Mouse (Mus musculus): ENCODE data around the gene Mindy4.

Gene Mindy4

DNA sequence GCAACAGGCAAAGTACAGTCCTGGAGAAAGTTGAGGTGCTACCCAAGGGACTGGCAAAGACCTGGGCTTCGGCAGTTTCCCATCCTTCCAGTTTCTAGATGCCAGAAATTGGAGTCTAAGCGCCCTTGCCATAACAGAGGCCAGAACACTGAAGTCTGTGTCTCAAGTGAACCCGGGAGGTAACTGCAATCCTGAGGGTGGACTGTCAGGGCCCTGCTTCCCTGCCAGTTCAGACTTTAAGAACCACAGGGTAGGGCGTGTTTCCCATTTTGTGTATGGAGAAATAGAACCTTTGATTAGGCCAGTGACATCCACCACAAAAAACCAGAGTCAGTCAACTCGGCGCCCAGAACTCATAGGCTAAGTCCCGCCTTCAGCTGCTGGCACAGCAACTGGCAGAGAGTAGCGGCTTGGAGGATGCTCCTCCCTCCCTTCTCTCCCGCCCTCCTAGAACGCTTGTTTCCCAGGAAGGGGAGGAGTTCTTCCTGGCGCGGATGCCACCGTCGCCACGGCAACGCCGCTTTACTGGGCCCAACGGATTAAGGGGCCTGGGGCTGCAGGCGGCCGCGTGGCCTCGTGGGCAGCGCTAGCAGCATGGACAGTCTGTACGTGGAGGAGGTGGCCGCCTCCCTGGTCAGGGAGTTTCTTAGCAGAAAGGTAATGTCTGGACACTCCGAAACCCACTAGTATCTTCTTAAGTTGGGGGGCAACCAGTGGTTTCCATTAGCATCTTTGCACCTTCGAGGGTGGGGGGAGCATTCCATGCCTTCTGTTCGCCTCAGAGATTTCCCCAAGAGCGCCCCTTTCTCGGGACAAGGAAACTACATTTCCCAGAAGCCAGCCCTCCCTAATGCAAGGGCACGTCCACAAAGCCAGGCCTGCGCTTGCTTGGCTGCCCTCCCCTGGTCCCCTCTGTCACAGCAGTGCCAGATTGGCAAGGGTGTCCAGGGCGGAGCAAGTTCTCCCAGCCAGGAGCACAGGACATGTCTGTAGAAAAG is at the start of gene Mindy4:
Gene Mindy4, plus strand, starts transcription at position 471 of the 998 bp plus-strand sequence.
- Histone ChIP-seq H3K9me3 (ENCODE audit: low read length) (no peaks in the 10 kb centered on the region), H3K4me1 (replicated peaks; ENCODE audit: low read depth, low read length) (peaks cover 15% of the 10 kb centered on the region), H3K36me3 (ENCODE audit: insufficient read depth, low read length) (no peaks in the 10 kb centered on the region), H3K4me3 (replicated peaks; ENCODE audit: low read length) (peak within 1 kb of the TSS; percentile 73), H3K27me3 (ENCODE audit: insufficient read depth, low read length) (no peaks in the 10 kb centered on the region)
- TF ChIP-seq POU5F1 (IDR thresholded peaks at IDR 0.05; ENCODE audit: borderline replicate concordance, low read length) = no peak
- no peak for TF ChIP-seq NANOG (IDR thresholded peaks at IDR 0.05; ENCODE audit: borderline replicate concordance, low read length)
- no peak for TF ChIP-seq CTCF (conservative IDR thresholded peaks at IDR 0.05; ENCODE audit: low read length)

DNA sequence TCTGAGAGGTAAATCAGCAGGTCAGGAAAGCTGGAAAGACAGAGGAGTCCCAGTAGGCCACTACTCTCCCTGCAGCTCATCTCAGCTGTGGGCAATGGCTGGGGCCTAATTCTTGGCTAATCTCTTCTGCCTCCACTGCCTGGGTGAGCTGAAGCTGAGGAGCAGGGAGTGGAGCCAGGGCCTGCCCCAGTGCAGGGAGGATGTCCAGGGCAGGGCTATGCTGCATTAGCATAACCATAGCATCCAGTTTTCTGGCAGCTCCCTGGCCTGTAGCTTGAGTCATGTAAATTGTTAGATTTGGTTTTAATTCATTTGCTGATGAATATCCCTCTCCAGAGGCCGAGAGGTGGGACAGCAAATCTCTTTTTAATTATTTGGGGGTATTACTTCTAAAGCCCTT is 43.9 kb upstream of the Mindy4 start:
- Histone ChIP-seq H3K27me3 (ENCODE audit: insufficient read depth, low read length) (0 out of 2 replicates have a peak, but pooled peaks cover 1% of the 10 kb centered on the region), H3K9me3 (ENCODE audit: low read length) (no peaks in the 10 kb centered on the region; the same call in 1 of the 2 replicates), H3K4me3 (replicated peaks; ENCODE audit: low read length) (no peak overlapping the region), H3K36me3 (ENCODE audit: insufficient read depth, low read length) (no peaks in the 10 kb centered on the region), H3K4me1 (replicated peaks; ENCODE audit: low read depth, low read length) (peaks cover 53% of the 10 kb centered on the region)
- no peak for TF ChIP-seq CTCF (conservative IDR thresholded peaks at IDR 0.05; ENCODE audit: low read length)
- peak; percentile 42; the same call in 1 of the 2 replicates for TF ChIP-seq POU5F1 (IDR thresholded peaks at IDR 0.05; ENCODE audit: borderline replicate concordance, low read length)

DNA sequence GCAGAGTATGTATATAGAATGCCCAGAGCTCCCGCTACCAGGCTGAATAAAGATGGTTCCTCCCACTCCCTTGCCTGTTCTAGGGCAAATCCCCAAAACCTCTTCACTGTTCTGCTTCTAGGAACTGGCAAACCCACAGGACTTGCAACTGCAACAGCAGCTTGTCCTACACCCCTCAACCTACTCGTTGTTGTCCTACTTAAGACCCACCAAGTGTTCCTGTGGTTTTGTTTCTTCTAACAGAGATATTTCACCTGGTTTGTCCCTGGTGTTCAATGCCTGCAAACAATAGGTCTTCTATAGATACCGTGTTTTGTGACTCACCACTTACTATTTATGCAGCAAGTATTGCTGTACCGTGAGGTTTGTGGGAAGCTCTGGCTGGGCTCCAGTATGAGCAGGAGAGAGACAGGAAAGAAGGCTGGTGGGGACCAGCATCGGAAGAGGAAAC is 41.8 kb upstream of the Mindy4 start:
- TF ChIP-seq POU5F1 (IDR thresholded peaks at IDR 0.05; ENCODE audit: borderline replicate concordance, low read length) (no peak), NANOG (IDR thresholded peaks at IDR 0.05; ENCODE audit: borderline replicate concordance, low read length) (no peak), CTCF (conservative IDR thresholded peaks at IDR 0.05; ENCODE audit: low read length) (no peak)
- no peaks in the 10 kb centered on the region for H3K36me3 ChIP-seq (ENCODE audit: insufficient read depth, low read length)

DNA sequence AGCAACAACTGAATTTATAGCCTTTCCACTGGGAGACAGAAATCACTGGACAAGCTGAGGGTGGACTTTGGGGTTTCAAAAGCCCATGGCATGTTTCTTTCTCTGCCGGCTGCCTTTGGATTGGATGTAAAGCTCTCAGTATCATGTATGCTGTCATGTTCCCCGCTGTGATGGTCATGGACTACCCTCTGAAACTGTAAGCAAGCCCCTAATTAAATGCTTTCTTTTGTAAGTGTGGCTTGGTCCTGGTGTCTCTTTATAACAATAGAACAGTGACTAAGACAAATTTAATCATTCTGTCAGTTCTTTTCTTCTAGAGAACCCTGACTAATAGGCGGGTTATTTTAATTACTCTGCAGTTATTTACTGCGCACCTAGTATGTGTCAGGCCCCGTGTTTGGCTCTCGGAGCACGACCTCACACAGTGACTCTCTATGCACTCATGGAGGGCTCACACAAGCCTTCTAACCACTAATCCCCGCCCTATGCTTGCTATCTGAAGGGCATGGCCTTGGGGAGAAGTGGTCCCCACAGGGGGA is 40.1 kb upstream of the Mindy4 start:
- Histone ChIP-seq H3K9me3 (ENCODE audit: low read length) (no peaks in the 10 kb centered on the region; the same call in 1 of the 2 replicates), H3K4me3 (replicated peaks; ENCODE audit: low read length) (no peak overlapping the region), H3K36me3 (ENCODE audit: insufficient read depth, low read length) (no peaks in the 10 kb centered on the region), H3K27me3 (ENCODE audit: insufficient read depth, low read length) (peaks cover 12% of the 10 kb centered on the region; the same call in 1 of the 2 replicates), H3K4me1 (replicated peaks; ENCODE audit: low read depth, low read length) (peaks cover 60% of the 10 kb centered on the region)
- no peak for TF ChIP-seq CTCF (conservative IDR thresholded peaks at IDR 0.05; ENCODE audit: low read length)
- no peak for TF ChIP-seq NANOG (IDR thresholded peaks at IDR 0.05; ENCODE audit: borderline replicate concordance, low read length)
- TF ChIP-seq POU5F1 (IDR thresholded peaks at IDR 0.05; ENCODE audit: borderline replicate concordance, low read length) = no peak

More for the DNA sequence above, 41.8 kb upstream of the Mindy4 start:
- no peaks in the 10 kb centered on the region; the same call in 1 of the 2 replicates for H3K9me3 ChIP-seq (ENCODE audit: low read length)
- peaks cover 11% of the 10 kb centered on the region; the same call in 1 of the 2 replicates for H3K27me3 ChIP-seq (ENCODE audit: insufficient read depth, low read length)
- peaks cover 62% of the 10 kb centered on the region for H3K4me1 ChIP-seq (replicated peaks; ENCODE audit: low read depth, low read length)
- 0 out of 2 replicates have a peak overlapping the region, but pooled peaks have one; percentile 10 for H3K4me3 ChIP-seq (replicated peaks; ENCODE audit: low read length)

DNA sequence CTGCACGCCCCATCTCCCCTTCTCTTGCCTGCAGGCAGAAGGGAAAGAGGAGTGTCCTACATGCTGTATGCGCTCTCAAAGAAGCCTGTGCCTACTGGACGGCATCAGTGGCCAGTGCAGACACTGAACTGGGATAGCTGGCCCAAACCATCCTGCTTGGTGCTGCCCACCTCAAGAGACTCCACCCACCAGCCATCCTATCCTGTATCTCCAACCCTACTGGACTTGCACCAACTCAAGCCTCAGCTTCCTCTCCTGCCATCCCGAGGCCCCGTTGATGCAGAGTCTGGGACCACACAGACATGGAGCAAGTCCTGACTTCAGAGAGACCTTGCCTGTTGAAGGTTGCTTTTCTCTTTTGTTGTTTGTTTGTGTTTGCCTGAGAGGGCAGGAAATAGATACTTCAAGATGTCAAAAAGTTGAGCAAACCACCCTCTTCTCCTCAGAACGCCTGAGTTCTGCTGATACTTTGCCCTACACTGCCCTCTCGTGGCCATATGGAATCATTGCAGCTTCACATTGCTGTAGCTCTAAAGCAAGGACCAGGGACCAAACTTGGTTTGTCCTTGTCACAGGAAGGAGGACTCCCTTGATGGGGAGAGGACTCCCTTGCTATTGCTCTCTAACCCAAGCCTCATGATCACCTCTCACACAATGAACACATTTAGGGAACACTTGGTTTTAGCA is 36.3 kb upstream of the Mindy4 start:
- peak; percentile 79 for TF ChIP-seq CTCF (conservative IDR thresholded peaks at IDR 0.05; ENCODE audit: low read length)
- no peak for TF ChIP-seq NANOG (IDR thresholded peaks at IDR 0.05; ENCODE audit: borderline replicate concordance, low read length)
- no peak for TF ChIP-seq POU5F1 (IDR thresholded peaks at IDR 0.05; ENCODE audit: borderline replicate concordance, low read length)
- no peaks in the 10 kb centered on the region for H3K36me3 ChIP-seq (ENCODE audit: insufficient read depth, low read length)
- peaks cover 41% of the 10 kb centered on the region for H3K4me1 ChIP-seq (replicated peaks; ENCODE audit: low read depth, low read length)
- peaks cover 12% of the 10 kb centered on the region; the same call in 1 of the 2 replicates for H3K27me3 ChIP-seq (ENCODE audit: insufficient read depth, low read length)
- no peaks in the 10 kb centered on the region; the same call in 1 of the 2 replicates for H3K9me3 ChIP-seq (ENCODE audit: low read length)
- H3K4me3 ChIP-seq (replicated peaks; ENCODE audit: low read length) = no peak overlapping the region

DNA sequence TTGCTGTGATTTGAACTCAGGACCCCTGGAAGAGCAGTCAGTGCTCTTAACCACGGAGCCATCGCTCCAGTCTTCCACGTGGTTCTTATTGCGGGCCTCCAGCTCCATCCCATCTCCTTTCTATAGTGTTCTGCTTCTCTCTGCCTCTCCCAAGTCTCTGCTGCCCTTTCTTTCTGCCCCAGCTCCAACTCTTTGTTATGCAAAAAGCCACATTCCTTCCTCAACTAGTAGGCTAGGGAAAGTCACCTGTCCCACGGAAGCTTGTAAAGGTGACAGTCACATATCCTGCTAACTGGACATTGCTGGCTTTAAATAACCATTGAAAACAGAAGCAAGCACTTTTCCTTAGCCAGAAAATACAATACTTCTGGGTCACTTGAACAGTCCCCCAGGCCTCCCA is 33.4 kb upstream of the Mindy4 start:
- TF ChIP-seq POU5F1 (IDR thresholded peaks at IDR 0.05; ENCODE audit: borderline replicate concordance, low read length) (peak; percentile 83; the same call in 1 of the 2 replicates), CTCF (conservative IDR thresholded peaks at IDR 0.05; ENCODE audit: low read length) (no peak)
- Histone ChIP-seq H3K36me3 (ENCODE audit: insufficient read depth, low read length) (no peaks in the 10 kb centered on the region), H3K9me3 (ENCODE audit: low read length) (no peaks in the 10 kb centered on the region), H3K4me1 (replicated peaks; ENCODE audit: low read depth, low read length) (peaks cover 34% of the 10 kb centered on the region), H3K27me3 (ENCODE audit: insufficient read depth, low read length) (peaks cover 5% of the 10 kb centered on the region; the same call in 1 of the 2 replicates), H3K4me3 (replicated peaks; ENCODE audit: low read length) (no peak overlapping the region)

DNA sequence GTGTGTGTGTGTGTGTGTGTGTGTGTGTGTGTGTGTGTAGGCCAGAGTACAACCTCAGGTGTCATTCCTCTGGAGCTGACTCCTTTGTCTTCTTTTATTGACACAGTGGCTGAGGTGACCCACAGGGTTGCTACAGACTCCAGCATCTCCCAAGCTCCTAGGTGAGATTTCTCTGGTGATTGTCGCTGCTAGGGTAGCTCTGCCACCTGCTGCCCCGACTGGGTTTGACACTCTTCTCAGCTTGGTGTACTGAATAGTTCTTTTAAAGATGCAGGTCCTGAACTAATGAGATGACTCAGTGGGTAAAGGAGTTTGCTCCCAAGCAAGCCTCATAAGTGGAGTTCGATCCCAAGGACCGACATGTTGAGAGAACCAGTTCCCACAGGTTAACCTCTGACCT is 31.5 kb upstream of the Mindy4 start:
- Histone ChIP-seq H3K27me3 (ENCODE audit: insufficient read depth, low read length) (no peaks in the 10 kb centered on the region), H3K4me1 (replicated peaks; ENCODE audit: low read depth, low read length) (peaks cover 21% of the 10 kb centered on the region), H3K9me3 (ENCODE audit: low read length) (no peaks in the 10 kb centered on the region), H3K36me3 (ENCODE audit: insufficient read depth, low read length) (no peaks in the 10 kb centered on the region), H3K4me3 (replicated peaks; ENCODE audit: low read length) (no peak overlapping the region)
- no peak for TF ChIP-seq POU5F1 (IDR thresholded peaks at IDR 0.05; ENCODE audit: borderline replicate concordance, low read length)
- no peak for TF ChIP-seq CTCF (conservative IDR thresholded peaks at IDR 0.05; ENCODE audit: low read length)
- TF ChIP-seq NANOG (IDR thresholded peaks at IDR 0.05; ENCODE audit: borderline replicate concordance, low read length) = no peak

DNA sequence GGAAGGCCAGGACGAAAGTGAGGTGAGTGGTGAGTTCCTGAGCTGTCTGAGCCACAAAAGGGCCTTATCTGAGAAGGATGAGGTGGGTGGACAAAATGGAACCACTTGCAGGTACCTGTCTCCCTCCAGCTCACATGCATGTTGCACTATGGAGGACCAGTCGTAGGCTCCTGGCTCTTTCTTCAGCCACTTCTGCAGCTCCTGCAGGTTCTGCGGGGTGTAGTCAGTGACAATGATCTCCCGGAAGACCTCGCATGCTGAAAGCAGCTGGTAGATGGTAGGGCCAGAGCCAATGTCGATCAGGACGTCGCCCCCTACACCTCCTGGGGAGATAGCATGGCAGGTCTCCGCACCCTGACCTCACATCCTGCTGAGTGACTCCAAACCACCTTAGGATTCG is 30.0 kb upstream of the Mindy4 start:
- Histone ChIP-seq H3K4me3 (replicated peaks; ENCODE audit: low read length) (no peak overlapping the region), H3K9me3 (ENCODE audit: low read length) (no peaks in the 10 kb centered on the region)
- no peak for TF ChIP-seq POU5F1 (IDR thresholded peaks at IDR 0.05; ENCODE audit: borderline replicate concordance, low read length)

More for the DNA sequence above, 30.0 kb upstream of the Mindy4 start:
- H3K27me3 ChIP-seq (ENCODE audit: insufficient read depth, low read length) = no peaks in the 10 kb centered on the region
- peaks cover 17% of the 10 kb centered on the region for H3K4me1 ChIP-seq (replicated peaks; ENCODE audit: low read depth, low read length)
- no peaks in the 10 kb centered on the region for H3K36me3 ChIP-seq (ENCODE audit: insufficient read depth, low read length)
